Mouse (Mus musculus) heart, postnatal 10 days (tissue): Measurements from ENCODE around the gene Slit2. TPM values are rescaled to one million over a fixed set of nuclear protein-coding genes. Genes with fewer than 3 reads are reported as not detected.

ENCODE experiments used
- DNase-seq, 2 experiments: peaks; one replicate each; pipeline ENCODE4 v3.0.0; 2021
- intact Hi-C: fragments of 180-260 bp; cut with DNase I; formaldehyde crosslinking; loops from one replicate; pipeline ENCODE4 v1.15.1; 2025
- total RNA-seq, 2 experiments: library from RNA; stranded (reverse); gene quantifications; 2 replicates each; pipeline ENCODE4 v1.2.3; 2021

The Slit2 gene
- 1 to 10 TPM; 8.9 to 9.4 TPM for total RNA-seq

- DNase-seq = peak; percentile 86 to 89
- intact Hi-C loops = loop anchor here (5.0 kb wide), 1 partner anchor 761 kb away; no protein-coding TSS in a partner anchor
Measured at GRCm38 (mm10) chr5:47982941-47983701, at the start of gene Slit2. TSS of gene Slit2 (plus strand) at chr5:47983138.

GRCm38 (mm10) chr5:47938586-47939372, 44.2 kb upstream of the Slit2 start:
- DNase-seq = no peak
- intact Hi-C loops = no loop called here

DNA sequence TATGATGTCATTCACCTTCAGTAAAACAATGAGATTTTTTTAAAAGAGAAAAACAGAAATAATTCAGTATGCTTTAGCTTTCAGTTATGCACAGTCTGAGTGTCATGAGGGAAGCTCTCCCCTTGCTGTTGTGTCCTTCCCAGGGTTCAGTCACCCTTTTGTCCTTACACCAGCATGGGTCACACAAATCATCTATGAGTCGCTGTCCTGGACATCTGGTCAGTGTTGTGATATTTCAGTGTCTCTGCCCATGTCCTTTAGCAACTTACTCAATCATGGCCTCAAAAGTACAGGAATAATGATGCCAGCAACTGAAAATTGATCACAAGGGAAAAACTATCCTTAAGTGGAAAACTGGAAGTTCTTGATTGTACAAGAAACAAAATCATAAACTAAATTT, 26.5 kb upstream of the Slit2 start:
- intact Hi-C loops = no loop called here
- no peak for DNase-seq

DNA sequence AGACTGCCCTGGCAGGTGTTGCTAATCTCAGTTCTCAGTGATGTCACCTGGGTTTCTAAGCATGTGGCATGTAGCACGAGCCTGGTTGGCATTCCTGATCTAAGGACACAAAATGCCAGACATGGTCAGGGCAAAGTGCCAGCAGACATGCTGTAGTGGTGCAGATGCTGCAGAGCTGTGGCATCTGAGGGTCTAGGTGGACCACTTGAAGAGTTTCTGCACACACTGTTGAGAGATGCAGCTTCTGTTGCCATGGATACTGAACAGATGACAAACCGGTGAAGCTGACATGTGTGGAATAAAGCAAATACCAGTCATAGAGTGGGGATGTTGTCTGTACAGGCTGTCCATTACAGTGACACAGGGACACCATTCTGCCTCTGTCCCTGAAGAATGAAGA, 7.1 kb upstream of the Slit2 start:
- intact Hi-C loops = loop anchor here (5.0 to 10.0 kb wide), 2 partner anchors 963 to 1531 kb away; no protein-coding TSS in a partner anchor
- DNase-seq = no peak

DNA sequence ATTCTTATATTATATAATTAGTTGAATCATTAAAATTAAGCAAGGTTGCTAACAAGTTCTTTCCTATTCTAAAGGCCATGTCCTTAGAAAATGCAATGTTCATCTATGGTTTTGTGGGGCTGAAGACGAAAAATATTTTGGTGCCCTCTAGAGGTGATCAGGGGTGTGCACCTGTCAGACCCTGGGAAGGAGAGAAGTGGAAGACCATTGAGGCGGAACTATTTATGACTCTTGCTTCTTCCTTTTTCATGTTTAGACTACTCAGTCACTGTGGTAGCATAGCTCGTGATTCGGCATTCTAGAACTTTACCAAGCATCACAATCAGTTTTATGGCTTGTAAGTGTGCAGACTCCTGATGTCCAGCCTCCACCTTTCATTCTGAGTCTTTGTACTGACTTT, 3.6 kb upstream of the Slit2 start:
- peak in 1 of 2 experiments; percentile 36 for DNase-seq
- intact Hi-C loops = loop anchor here (5.0 to 10.0 kb wide), 2 partner anchors 967 to 1535 kb away; no protein-coding TSS in a partner anchor

DNA sequence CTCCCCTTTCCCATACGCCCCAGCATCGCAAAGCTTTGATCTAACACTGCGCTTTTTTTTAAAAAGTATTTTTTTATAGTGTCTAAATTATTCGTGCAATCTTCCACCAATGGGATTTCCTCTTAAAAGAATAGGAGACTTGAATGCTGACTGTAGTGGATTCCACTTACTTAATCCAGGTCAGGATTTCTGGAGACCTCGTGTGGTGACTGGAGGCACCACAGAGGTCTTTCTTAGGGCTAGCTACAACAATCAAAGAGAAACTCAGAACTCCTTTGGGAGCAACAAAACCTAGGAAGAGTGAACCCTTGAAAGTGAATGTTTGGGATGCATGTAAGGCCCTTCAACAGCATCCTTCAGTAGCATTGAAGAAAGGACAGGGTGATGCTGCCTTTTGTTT, 2.5 kb upstream of the Slit2 start:
- intact Hi-C loops = loop anchor here (5.0 kb wide), 1 partner anchor 758 kb away; no protein-coding TSS in a partner anchor
- DNase-seq = no peak

DNA sequence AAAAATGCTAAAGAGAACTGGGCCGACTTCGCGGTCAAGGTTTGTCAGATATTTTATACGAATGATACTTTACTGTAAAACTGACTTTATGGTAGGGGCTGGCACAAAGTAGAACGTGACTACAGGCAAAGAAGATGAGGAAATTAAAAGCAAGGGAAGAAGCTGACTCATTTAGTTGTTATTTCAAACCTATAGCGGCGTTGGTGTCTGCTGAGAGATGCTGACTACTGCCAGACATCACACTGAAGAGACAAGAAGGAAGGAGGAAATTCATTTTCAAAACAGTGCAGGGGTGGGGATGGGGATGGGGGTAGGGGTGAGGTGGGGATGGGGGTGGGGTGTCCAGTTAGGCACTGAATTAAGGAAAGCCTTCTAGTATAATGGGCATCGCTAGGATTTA, 987 bp upstream of the Slit2 start:
- intact Hi-C loops = loop anchor here (5.0 kb wide), 1 partner anchor 760 kb away; no protein-coding TSS in a partner anchor

GRCm38 (mm10) chr5:47983746-47984583, 1.0 kb downstream of the Slit2 start:
- peak; percentile 29 to 34 for DNase-seq

More for the DNA sequence above, 987 bp upstream of the Slit2 start:
- no peak for DNase-seq

GRCm38 (mm10) chr5:47984584-47985197, 1.8 kb downstream of the Slit2 start:
- intact Hi-C loops = loop anchor here (5.0 kb wide), 1 partner anchor 762 kb away; no protein-coding TSS in a partner anchor
- DNase-seq = peak in 1 of 2 experiments; percentile 38

More at GRCm38 (mm10) chr5:47983746-47984583, 1.0 kb downstream of the Slit2 start:
- intact Hi-C loops = loop anchor here (5.0 kb wide), 1 partner anchor 762 kb away; no protein-coding TSS in a partner anchor

DNA sequence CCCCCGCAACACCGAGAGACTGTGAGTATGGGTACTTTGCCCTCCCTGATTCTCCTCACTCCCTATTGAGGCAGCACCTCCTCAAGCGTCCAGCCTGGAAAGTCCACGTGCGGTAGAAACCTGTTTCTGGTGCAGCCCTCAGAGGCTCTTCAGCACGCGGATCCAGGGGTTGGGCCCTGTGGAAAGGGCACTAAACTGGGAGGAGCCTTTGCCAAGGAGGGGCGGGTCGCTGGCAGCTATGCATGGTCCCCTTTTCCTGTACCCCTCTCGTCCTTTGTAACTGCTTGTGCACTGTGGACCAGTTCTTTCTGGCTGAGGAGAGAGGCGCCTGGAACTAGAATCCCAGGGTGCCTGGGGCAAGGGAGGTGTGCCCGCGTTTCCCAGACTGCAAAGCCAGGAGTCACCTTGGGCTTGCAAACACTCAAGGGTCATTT, 2.3 kb downstream of the Slit2 start:
- peak; percentile 22 to 39 for DNase-seq
- intact Hi-C loops = no loop called here

DNA sequence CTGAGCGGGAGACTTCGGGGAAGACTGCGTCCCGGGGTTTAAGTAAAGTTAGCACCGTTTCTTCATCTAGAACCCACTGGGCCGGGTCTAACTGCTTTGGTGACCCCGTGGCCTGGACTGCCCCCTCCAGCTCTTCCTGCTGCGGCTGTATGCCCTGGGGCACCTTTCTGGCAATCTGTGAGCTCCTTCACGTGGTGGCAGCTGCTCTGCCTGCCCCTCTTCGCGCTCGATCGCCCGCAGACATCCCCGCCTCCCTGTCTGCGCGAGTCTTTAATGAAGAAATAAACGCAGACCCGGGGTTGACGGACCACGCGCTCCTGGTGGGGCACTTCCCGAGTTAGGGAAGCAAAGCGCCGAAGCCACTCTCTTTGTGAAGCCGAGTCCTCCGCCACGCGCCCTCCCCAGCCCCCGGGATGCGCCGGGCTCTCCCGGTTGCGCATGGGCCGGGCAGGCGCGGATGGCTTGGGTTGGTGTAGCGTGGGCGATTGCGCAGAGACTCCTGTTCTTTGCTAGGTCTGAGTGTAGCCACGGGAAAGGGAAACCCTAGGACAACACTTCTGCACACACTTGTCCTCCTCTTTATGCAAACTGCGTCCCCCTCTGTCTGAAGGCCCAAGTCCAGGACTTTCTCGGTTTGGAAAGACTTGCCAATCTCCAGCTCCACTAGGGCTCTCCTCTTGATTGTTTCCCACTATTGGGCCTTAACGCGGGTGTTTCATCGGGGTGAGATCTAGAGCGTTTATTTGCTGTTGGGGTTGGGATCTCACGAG, 3.1 kb downstream of the Slit2 start:
- peak; percentile 33 to 39 for DNase-seq
- intact Hi-C loops = no loop called here

GRCm38 (mm10) chr5:47990926-47991325, 8.0 kb downstream of the Slit2 start:
- intact Hi-C loops = no loop called here
- DNase-seq = no peak

DNA sequence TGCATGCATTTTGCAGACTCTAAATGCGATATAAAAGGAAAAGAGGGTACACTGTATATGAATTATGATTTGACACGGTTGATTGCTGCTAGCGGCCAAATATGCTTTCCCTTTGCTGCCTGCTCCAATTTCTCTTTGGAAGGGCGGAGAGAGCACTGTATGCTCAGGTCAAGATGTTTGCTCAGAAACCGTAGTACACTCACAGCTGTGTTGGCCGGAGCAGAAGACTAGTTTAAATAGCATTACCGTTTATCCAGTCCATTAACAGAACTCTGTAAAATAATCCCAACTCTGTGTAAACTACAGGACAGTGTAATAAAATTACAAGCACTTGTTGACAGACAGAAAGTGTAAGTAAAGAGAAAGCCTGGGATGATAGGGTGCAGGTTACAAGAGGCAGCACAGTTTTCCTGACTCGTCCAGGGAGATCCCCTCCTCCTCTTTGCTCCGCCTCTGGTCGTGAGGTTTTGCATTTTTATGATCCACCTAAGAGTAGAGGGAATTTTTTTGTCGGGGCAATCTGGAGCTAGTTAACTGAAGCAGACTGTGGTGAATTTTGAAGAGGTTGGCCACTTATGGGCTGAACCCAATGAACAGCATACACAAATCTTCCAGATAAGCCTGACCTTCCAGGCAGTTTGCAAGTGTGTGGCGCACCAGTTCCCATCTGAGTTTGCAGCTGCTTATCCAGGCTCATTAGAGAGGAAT, 20.9 kb downstream of the Slit2 start:
- intact Hi-C loops = no loop called here
- no peak for DNase-seq

DNA sequence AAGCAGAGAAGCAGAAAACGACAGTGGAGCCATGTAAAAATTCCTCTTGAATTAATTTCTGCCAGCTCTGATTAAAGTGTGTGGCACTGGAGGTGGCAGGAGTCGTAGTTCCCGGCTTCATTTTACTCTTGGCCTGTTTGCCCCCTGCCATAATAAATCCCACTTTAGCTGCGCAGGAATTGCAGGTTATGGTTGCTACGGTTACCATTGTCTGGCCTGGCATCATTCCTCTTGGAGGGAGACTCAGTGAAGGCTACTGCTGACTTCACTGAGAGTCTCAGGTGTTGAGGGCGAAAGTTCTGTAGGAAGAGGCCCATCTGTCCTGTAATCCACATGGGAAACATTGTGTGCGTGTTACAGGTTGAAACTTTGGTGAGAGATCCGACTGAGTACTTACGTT, 22.6 kb downstream of the Slit2 start:
- DNase-seq = no peak
- intact Hi-C loops = no loop called here

DNA sequence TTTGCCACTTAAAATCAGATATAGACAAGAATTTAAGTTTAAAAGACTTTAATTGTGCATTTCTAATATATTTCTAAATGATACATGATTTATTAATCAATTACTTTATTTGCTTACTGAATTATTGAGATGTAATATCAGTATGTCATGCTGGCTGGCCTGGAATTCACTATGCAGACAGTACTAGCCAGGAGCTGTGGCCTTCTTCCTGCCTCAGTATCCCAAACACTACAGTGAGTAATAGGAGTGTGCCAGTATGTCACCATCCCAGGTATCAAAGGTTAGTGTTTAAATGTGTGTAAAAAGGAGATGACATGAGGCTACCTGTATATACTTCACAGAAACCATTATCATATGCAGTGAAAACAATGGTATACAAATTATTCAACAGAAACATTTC, 23.1 kb downstream of the Slit2 start:
- intact Hi-C loops = no loop called here
- DNase-seq = no peak

DNA sequence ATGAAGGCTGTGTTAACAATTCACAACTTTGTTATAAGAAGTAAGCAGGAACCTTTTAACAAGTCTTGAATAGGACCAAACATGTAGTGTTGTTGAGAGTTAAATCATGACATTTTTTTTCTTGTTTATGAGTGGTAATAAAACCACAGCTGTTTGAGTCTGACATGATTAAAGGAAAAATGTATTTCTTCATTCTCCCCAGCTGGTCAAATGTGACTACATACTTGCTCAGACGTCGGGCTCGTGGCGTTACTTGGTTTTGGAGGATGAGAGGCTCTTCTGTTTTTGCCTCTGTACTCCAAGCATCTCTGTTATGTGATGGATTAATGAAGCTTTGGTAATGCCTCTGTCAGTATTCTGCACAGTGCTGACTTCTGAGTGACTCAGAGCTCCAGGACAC, 40.5 kb downstream of the Slit2 start:
- DNase-seq = no peak
- intact Hi-C loops = no loop called here

- DNase-seq = no peak
- intact Hi-C loops = loop anchor here (5.0 kb wide), 3 partner anchors 102 to 312 kb away; no protein-coding TSS in a partner anchor
Measured at GRCm38 (mm10) chr5:48034875-48035274, 51.9 kb downstream of the Slit2 start.

DNA sequence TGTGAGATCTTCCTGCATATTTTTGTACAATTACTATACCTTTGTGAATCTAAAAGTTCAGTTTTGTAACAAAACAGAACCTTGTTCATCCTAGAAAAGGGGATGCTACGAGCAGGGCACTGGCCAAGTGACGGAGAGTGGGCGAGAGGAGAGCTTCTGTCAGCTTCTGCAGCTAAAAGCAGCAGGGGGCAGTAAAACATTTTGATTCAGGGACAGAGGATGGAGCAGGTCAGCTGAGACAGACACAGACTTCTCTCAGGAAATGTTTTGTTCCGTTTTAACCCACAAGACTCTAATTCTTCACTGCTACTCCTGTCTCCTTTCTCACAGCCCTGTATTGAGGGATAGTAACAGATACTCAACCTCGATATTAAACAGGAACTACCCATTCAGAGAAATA, 55.1 kb downstream of the Slit2 start:
- peak; percentile 24 to 46 for DNase-seq

More for the DNA sequence above, 55.1 kb downstream of the Slit2 start:
- intact Hi-C loops = loop anchor here (5.0 kb wide), 3 partner anchors 99 to 309 kb away; no protein-coding TSS in a partner anchor
